Mouse (Mus musculus) neural tube, embryonic 14.5 days (tissue): ENCODE measurements around the gene Rnaseh2a. TPM values are rescaled to one million over a fixed set of nuclear protein-coding genes. Genes with fewer than 3 reads are reported as not detected.

ENCODE experiments used
- ATAC-seq: fragments of 200-750 bp; cut with Nextera tagmentation; 2 replicates; pipeline ENCODE4 v1.8.0; 2017; ENCODE audit warnings: low read depth, mild to moderate bottlenecking, moderate TSS enrichment, moderate library complexity
- H3K27ac ChIP-seq: fragments of 300-500 bp; sonication (generic); 2 replicates; pipeline ENCODE4 v1.5.1; 2014; ENCODE audit warnings: low read depth, mild to moderate bottlenecking, control low read depth, low read length, moderate library complexity, mixed read lengths
- H3K27me3 ChIP-seq: fragments of 300-500 bp; sonication (generic); 2 replicates; pipeline ENCODE4 v1.6.1; 2014; ENCODE audit warnings: low read length; ENCODE audit not compliant: control insufficient read depth, insufficient read depth
- H3K36me3 ChIP-seq: fragments of 300-500 bp; sonication (generic); 2 replicates; pipeline ENCODE4 v1.6.1; 2014; ENCODE audit warnings: low read length, mixed read lengths; ENCODE audit not compliant: control insufficient read depth, insufficient read depth
- H3K4me1 ChIP-seq: fragments of 300-500 bp; sonication (generic); 2 replicates; pipeline ENCODE4 v1.6.1; 2014; ENCODE audit warnings: low read length; ENCODE audit not compliant: control insufficient read depth, insufficient read depth
- H3K4me2 ChIP-seq: fragments of 300-500 bp; sonication (generic); 2 replicates; pipeline ENCODE4 v1.6.1; 2014; ENCODE audit warnings: mild to moderate bottlenecking, low read depth, low read length, control low read depth
- H3K4me3 ChIP-seq: fragments of 300-500 bp; sonication (generic); 2 replicates; pipeline ENCODE4 v1.5.1; 2014; ENCODE audit warnings: low read depth, low read length, control low read depth, mixed read lengths
- H3K9ac ChIP-seq: fragments of 300-500 bp; sonication (generic); replicated peaks from 2 replicates; pipeline ENCODE4 v1.6.1; 2014; ENCODE audit warnings: low read depth, mild to moderate bottlenecking, control low read depth, low read length, mixed read lengths
- H3K9me3 ChIP-seq: fragments of 300-500 bp; sonication (generic); 2 replicates; pipeline ENCODE4 v1.6.1; 2016; ENCODE audit warnings: low read length; ENCODE audit not compliant: control insufficient read depth
- WGBS: fragments of 180-500 bp; shearing (Covaris S2); extraction: QIAGEN DNeasy Blood & Tissue Kit; methylation state at CpG from one replicate; pipeline ENCODE4 v1.1.7; 2014; 5-methylcytosine and 5-hydroxymethylcytosine counted together
- polyA plus RNA-seq: library from polyadenylated mRNA; unstranded; fragments of >200 nt; fragmentation: Nextera tagmentation; extraction: Ambion mirVana; gene quantifications from 2 replicates; pipeline ENCODE4 v1.2.1, GENCODE M21; 2014

The Rnaseh2a gene
- polyA plus RNA-seq, 1 experiment from 2014 or later: 48.0 TPM

- 1% methylated on average over 33 of the region's 42 CpGs for WGBS
- Histone ChIP-seq H3K27ac (peak overlapping the region; percentile 22; the same call in 1 of the 2 replicates), H3K36me3 (no peaks in the 10 kb centered on the region), H3K4me2 (peak overlapping the region; percentile 100), H3K4me3 (peak overlapping the region; percentile 26), H3K27me3 (0 out of 2 replicates have a peak, but pooled peaks cover 4% of the 10 kb centered on the region), H3K4me1 (peaks cover 41% of the 10 kb centered on the region), H3K9ac (peak overlapping the region; percentile 17), H3K9me3 (no peaks in the 10 kb centered on the region)
- ATAC-seq: peak; percentile 14; the same call in 1 of the 2 replicates
Observed at GRCm38 (mm10) chr8:84979599-84980421, 10.2 kb upstream of the Rnaseh2a start.

GRCm38 (mm10) chr8:84978248-84978940 lies 8.8 kb upstream of the Rnaseh2a start, which contains the start of gene Junb:
Gene Junb, minus strand, starts transcription at chr8:84978718.
- WGBS: under 1% methylated on average over 63 of the region's 63 CpGs
- peak within 1 kb of the TSS; percentile 100 for H3K4me2 ChIP-seq
- H3K4me3 ChIP-seq: peak within 1 kb of the TSS; percentile 50
- ATAC-seq: peak; percentile 52
- H3K9me3 ChIP-seq: no peaks in the 10 kb centered on the region
- 0 out of 2 replicates have a peak, but pooled peaks cover 4% of the 10 kb centered on the region for H3K27me3 ChIP-seq
- peak within 1 kb of the TSS; percentile 64 for H3K9ac ChIP-seq
- peaks cover 42% of the 10 kb centered on the region for H3K4me1 ChIP-seq
- peak within 1 kb of the TSS; percentile 57 for H3K27ac ChIP-seq
- H3K36me3 ChIP-seq: peaks cover 2% of the 10 kb centered on the region; the same call in 1 of the 2 replicates

- Histone ChIP-seq H3K4me1 (peaks cover 42% of the 10 kb centered on the region), H3K27me3 (0 out of 2 replicates have a peak, but pooled peaks cover 4% of the 10 kb centered on the region), H3K4me2 (peak overlapping the region; percentile 100), H3K27ac (peak overlapping the region; percentile 57; the same call in 1 of the 2 replicates), H3K9ac (peak overlapping the region; percentile 64), H3K36me3 (peaks cover 10% of the 10 kb centered on the region), H3K4me3 (peak overlapping the region; percentile 50), H3K9me3 (no peaks in the 10 kb centered on the region)
- under 1% methylated on average over 70 of the region's 70 CpGs for WGBS
- no peak for ATAC-seq
Observed at GRCm38 (mm10) chr8:84977435-84978247, 8.1 kb upstream of the Rnaseh2a start.

GRCm38 (mm10) chr8:84976763-84977434 lies 7.3 kb upstream of the Rnaseh2a start:
- no peak for ATAC-seq
- Histone ChIP-seq H3K4me1 (peaks cover 42% of the 10 kb centered on the region), H3K4me2 (peak overlapping the region; percentile 100), H3K27me3 (0 out of 2 replicates have a peak, but pooled peaks cover 4% of the 10 kb centered on the region), H3K36me3 (peaks cover 17% of the 10 kb centered on the region), H3K9ac (peak overlapping the region; percentile 64), H3K27ac (no peak overlapping the region), H3K9me3 (no peaks in the 10 kb centered on the region), H3K4me3 (peak overlapping the region; percentile 50)
- WGBS: 3% methylated on average over 25 of the region's 25 CpGs

GRCm38 (mm10) chr8:84976031-84976762 lies 6.6 kb upstream of the Rnaseh2a start:
- peak overlapping the region; percentile 72 for H3K27ac ChIP-seq
- H3K9me3 ChIP-seq: no peaks in the 10 kb centered on the region
- peak; percentile 79 for ATAC-seq
- peak overlapping the region; percentile 50 for H3K4me3 ChIP-seq
- H3K27me3 ChIP-seq: 0 out of 2 replicates have a peak, but pooled peaks cover 4% of the 10 kb centered on the region
- H3K4me1 ChIP-seq: peaks cover 42% of the 10 kb centered on the region
- under 1% methylated on average over 58 of the region's 61 CpGs for WGBS
- peak overlapping the region; percentile 51 for H3K9ac ChIP-seq
- peaks cover 24% of the 10 kb centered on the region for H3K36me3 ChIP-seq
- H3K4me2 ChIP-seq: peak overlapping the region; percentile 100

- Histone ChIP-seq H3K4me2 (peak overlapping the region; percentile 100; the same call in 1 of the 2 replicates), H3K4me1 (peaks cover 42% of the 10 kb centered on the region), H3K27me3 (0 out of 2 replicates have a peak, but pooled peaks cover 4% of the 10 kb centered on the region), H3K9me3 (no peaks in the 10 kb centered on the region), H3K27ac (peak overlapping the region; percentile 72; the same call in 1 of the 2 replicates), H3K9ac (no peak overlapping the region), H3K4me3 (no peak overlapping the region), H3K36me3 (peaks cover 24% of the 10 kb centered on the region)
- ATAC-seq: no peak
- 33% methylated on average over 7 of the region's 7 CpGs for WGBS
Observed at GRCm38 (mm10) chr8:84975434-84975833, 5.9 kb upstream of the Rnaseh2a start.

GRCm38 (mm10) chr8:84974543-84975142 lies 5.1 kb upstream of the Rnaseh2a start:
- Histone ChIP-seq H3K27ac (no peak overlapping the region), H3K4me2 (no peak overlapping the region), H3K9me3 (no peaks in the 10 kb centered on the region), H3K4me1 (peaks cover 41% of the 10 kb centered on the region), H3K36me3 (peaks cover 24% of the 10 kb centered on the region), H3K4me3 (no peak overlapping the region), H3K9ac (no peak overlapping the region), H3K27me3 (0 out of 2 replicates have a peak, but pooled peaks cover 4% of the 10 kb centered on the region)
- 86% methylated on average over 8 of the region's 8 CpGs for WGBS
- no peak for ATAC-seq
